Mouse (Mus musculus) MEL (cell line): Measurements from ENCODE around the gene BC017158. TPM values are rescaled to one million over a fixed set of nuclear protein-coding genes. Genes with fewer than 3 reads are reported as not detected.

Experiments
- DNase-seq: peaks from one replicate; pipeline ENCODE4 v3.0.0; 2011; ENCODE audit warnings: low read depth, low spot score
- H3K27ac ChIP-seq: 2 replicates; pipeline ENCODE4 v1.5.1; 2012; ENCODE audit warnings: low read depth, mild to moderate bottlenecking, control low read depth, low read length, moderate library complexity; ENCODE audit not compliant: control insufficient read depth
- H3K27me3 ChIP-seq, 2 experiments: fragments of 150-350 bp in 1 of 2; sonication (generic) in 1 of 2; 2 replicates each; pipeline ENCODE4 v1.6.1; 2012; ENCODE audit warnings: low read length in 2 of 2, mild to moderate bottlenecking in 2 of 2, improper control_type of control experiment in 1 of 2, moderate library complexity in 1 of 2; ENCODE audit not compliant: insufficient read depth in 2 of 2, control insufficient read depth in 1 of 2
- H3K36me3 ChIP-seq, 2 experiments: 2 replicates each; pipeline ENCODE4 v1.6.1; 2012 to 2014; ENCODE audit warnings: low read length in 2 of 2, improper control_type of control experiment in 1 of 2, inconsistent platforms in 1 of 2, mild to moderate bottlenecking in 1 of 2; ENCODE audit not compliant: insufficient read depth in 2 of 2, control insufficient read depth in 1 of 2
- H3K4me1 ChIP-seq, 2 experiments: fragments of 150-350 bp in 1 of 2; sonication (generic) in 1 of 2; 2 replicates each; pipeline ENCODE4 v1.6.1; 2012; ENCODE audit warnings: low read length in 2 of 2, improper control_type of control experiment in 1 of 2, mild to moderate bottlenecking in 1 of 2; ENCODE audit not compliant: insufficient read depth in 2 of 2, control insufficient read depth in 1 of 2
- H3K4me3 ChIP-seq, 2 experiments: fragments of 150-350 bp in 1 of 2; sonication (generic) in 1 of 2; 2 replicates each; pipeline ENCODE4 v1.5.1; 2012; ENCODE audit warnings: low read depth in 2 of 2, low read length in 2 of 2, mild to moderate bottlenecking in 2 of 2, moderate library complexity in 2 of 2, control low read depth in 1 of 2, improper control_type of control experiment in 1 of 2; ENCODE audit not compliant: control insufficient read depth in 1 of 2, insufficient read depth in 1 of 2
- H3K79me2 ChIP-seq: 2 replicates; pipeline ENCODE4 v1.6.1; 2012; ENCODE audit warnings: mild to moderate bottlenecking, low read length, moderate library complexity; ENCODE audit not compliant: control insufficient read depth, poor library complexity, insufficient read depth
- H3K9ac ChIP-seq: 2 replicates; pipeline ENCODE4 v1.6.1; 2012; ENCODE audit warnings: low read depth, mild to moderate bottlenecking, control low read depth, low read length, moderate library complexity; ENCODE audit not compliant: control insufficient read depth, poor library complexity, severe bottlenecking
- H3K9me3 ChIP-seq: fragments of 150-350 bp; sonication (generic); replicated peaks from 2 replicates; pipeline ENCODE4 v1.6.1; 2012; ENCODE audit warnings: mild to moderate bottlenecking, low read length, improper control_type of control experiment, moderate library complexity; ENCODE audit not compliant: insufficient read depth
- BHLHE40 ChIP-seq: IDR thresholded peaks from 2 replicates; pipeline ENCODE4 v1.6.1; 2012; ENCODE audit warnings: low read depth, mild to moderate bottlenecking, inconsistent platforms, low read length, improper control_type of control experiment, borderline replicate concordance
- CHD1 ChIP-seq: IDR thresholded peaks from 2 replicates; pipeline ENCODE4 v1.6.1; 2012; ENCODE audit warnings: low read depth, mild to moderate bottlenecking, inconsistent platforms, low read length, improper control_type of control experiment
- CHD2 ChIP-seq: IDR thresholded peaks from 2 replicates; pipeline ENCODE4 v1.6.1; 2011; ENCODE audit warnings: low read length, improper control_type of control experiment
- CTCF ChIP-seq, 3 experiments: IDR thresholded peaks in 2 of 3; conservative IDR thresholded peaks in 1 of 3; 2 replicates each; pipeline ENCODE4 v1.5.1; 2011 to 2012; ENCODE audit warnings: low read length in 3 of 3, low read depth in 2 of 3, mild to moderate bottlenecking in 2 of 3, improper control_type of control experiment in 1 of 3, inconsistent platforms in 1 of 3, mixed read lengths in 1 of 3, moderate library complexity in 1 of 3; ENCODE audit not compliant: control insufficient read depth in 1 of 3, insufficient read depth in 1 of 3, poor library complexity in 1 of 3, severe bottlenecking in 1 of 3
- E2F4 ChIP-seq: IDR thresholded peaks from 2 replicates; pipeline ENCODE4 v1.6.1; 2011; ENCODE audit warnings: low read depth, low read length, improper control_type of control experiment, borderline replicate concordance
- ELF1 ChIP-seq: IDR thresholded peaks from 2 replicates; pipeline ENCODE4 v1.6.1; 2014; ENCODE audit warnings: low read depth, mild to moderate bottlenecking, inconsistent platforms, low read length, improper control_type of control experiment, moderate library complexity
- EP300 ChIP-seq, 2 experiments: IDR thresholded peaks; 2 replicates each; pipeline ENCODE4 v1.6.1; 2011; ENCODE audit warnings: improper control_type of control experiment in 2 of 2, low read length in 2 of 2, low read depth in 1 of 2, mild to moderate bottlenecking in 1 of 2
- ETS1 ChIP-seq: IDR thresholded peaks from 2 replicates; pipeline ENCODE4 v1.6.1; 2012; ENCODE audit warnings: low read depth, mild to moderate bottlenecking, inconsistent platforms, low read length, improper control_type of control experiment, moderate library complexity
- GABPA ChIP-seq: IDR thresholded peaks from 2 replicates; pipeline ENCODE4 v1.6.1; 2012; ENCODE audit warnings: low read depth, mild to moderate bottlenecking, inconsistent platforms, low read length, improper control_type of control experiment, moderate library complexity
- GATA1 ChIP-seq: IDR thresholded peaks from 2 replicates; pipeline ENCODE4 v1.6.1; 2011; ENCODE audit warnings: low read depth, low read length, improper control_type of control experiment
- HCFC1 ChIP-seq: IDR thresholded peaks from 2 replicates; pipeline ENCODE4 v1.6.1; 2012; ENCODE audit warnings: low read depth, mild to moderate bottlenecking, inconsistent platforms, low read length, improper control_type of control experiment, moderate library complexity
- JUND ChIP-seq: IDR thresholded peaks from 2 replicates; pipeline ENCODE4 v1.6.1; 2011; ENCODE audit warnings: low read depth, mild to moderate bottlenecking, improper control_type of control experiment, low read length
- KAT2A ChIP-seq: conservative IDR thresholded peaks from 2 replicates; pipeline ENCODE4 v1.6.1; 2012; ENCODE audit warnings: low read depth, low read length, improper control_type of control experiment, inconsistent platforms
- MAFK ChIP-seq: IDR thresholded peaks from 2 replicates; pipeline ENCODE4 v1.6.1; 2011; ENCODE audit warnings: low read depth, mild to moderate bottlenecking, low read length, improper control_type of control experiment, borderline replicate concordance
- MAX ChIP-seq: IDR thresholded peaks from 2 replicates; pipeline ENCODE4 v1.6.1; 2011; ENCODE audit warnings: low read length, improper control_type of control experiment
- MAZ ChIP-seq: IDR thresholded peaks from 2 replicates; pipeline ENCODE4 v1.6.1; 2012; ENCODE audit warnings: low read depth, mild to moderate bottlenecking, inconsistent platforms, low read length, improper control_type of control experiment
- MEF2A ChIP-seq: IDR thresholded peaks from 2 replicates; pipeline ENCODE4 v1.6.1; 2014; ENCODE audit warnings: low read depth, mild to moderate bottlenecking, inconsistent platforms, low read length, improper control_type of control experiment; ENCODE audit not compliant: poor library complexity, insufficient replicate concordance, severe bottlenecking; ENCODE audit errors: extremely low read depth
- MXI1 ChIP-seq: IDR thresholded peaks from 2 replicates; pipeline ENCODE4 v1.6.1; 2011; ENCODE audit warnings: mild to moderate bottlenecking, low read depth, low read length, improper control_type of control experiment
- MYB ChIP-seq: IDR thresholded peaks from 2 replicates; pipeline ENCODE4 v1.6.1; 2011; ENCODE audit warnings: mild to moderate bottlenecking, low read depth, low read length, improper control_type of control experiment
- MYC ChIP-seq: IDR thresholded peaks from 2 replicates; pipeline ENCODE4 v1.6.1; 2011; ENCODE audit warnings: low read depth, mild to moderate bottlenecking, low read length, improper control_type of control experiment, moderate library complexity
- NELFE ChIP-seq: IDR thresholded peaks from 2 replicates; pipeline ENCODE4 v1.6.1; 2011; ENCODE audit warnings: low read depth, low read length, improper control_type of control experiment
- NRF1 ChIP-seq: IDR thresholded peaks from 2 replicates; pipeline ENCODE4 v1.6.1; 2014; ENCODE audit warnings: low read depth, mild to moderate bottlenecking, inconsistent platforms, low read length, improper control_type of control experiment, moderate library complexity; ENCODE audit not compliant: poor library complexity, insufficient read depth, severe bottlenecking
- POLR2A ChIP-seq, 2 experiments: IDR thresholded peaks; 2 replicates each; pipeline ENCODE4 v1.6.1; 2011 to 2012; ENCODE audit warnings: low read length in 2 of 2, mild to moderate bottlenecking in 2 of 2, control low read depth in 1 of 2, improper control_type of control experiment in 1 of 2, low read depth in 1 of 2, moderate library complexity in 1 of 2; ENCODE audit not compliant: control insufficient read depth in 1 of 2, insufficient read depth in 1 of 2, poor library complexity in 1 of 2
- POLR2AphosphoS2 ChIP-seq: IDR thresholded peaks from 2 replicates; pipeline ENCODE4 v1.6.1; 2011; ENCODE audit warnings: low read length, improper control_type of control experiment
- RAD21 ChIP-seq: IDR thresholded peaks from 2 replicates; pipeline ENCODE4 v1.6.1; 2011; ENCODE audit warnings: mild to moderate bottlenecking, low read depth, low read length, improper control_type of control experiment
- RCOR1 ChIP-seq: IDR thresholded peaks from 2 replicates; pipeline ENCODE4 v1.6.1; 2012; ENCODE audit warnings: low read depth, mild to moderate bottlenecking, inconsistent platforms, low read length, improper control_type of control experiment
- SIN3A ChIP-seq: IDR thresholded peaks from 2 replicates; pipeline ENCODE4 v1.6.1; 2012; ENCODE audit warnings: low read length, improper control_type of control experiment, inconsistent platforms
- TAL1 ChIP-seq: IDR thresholded peaks from 2 replicates; pipeline ENCODE4 v1.6.1; 2012; ENCODE audit warnings: mild to moderate bottlenecking, inconsistent platforms, low read length, moderate library complexity, mixed read lengths
- TBP ChIP-seq: IDR thresholded peaks from 2 replicates; pipeline ENCODE4 v1.8.0; 2011; ENCODE audit warnings: low read depth, low read length, improper control_type of control experiment
- TCF12 ChIP-seq: IDR thresholded peaks from 2 replicates; pipeline ENCODE4 v1.6.1; 2014; ENCODE audit warnings: low read depth, mild to moderate bottlenecking, inconsistent platforms, low read length, improper control_type of control experiment, moderate library complexity
- UBTF ChIP-seq: IDR thresholded peaks from 2 replicates; pipeline ENCODE4 v1.6.1; 2012; ENCODE audit warnings: low read depth, mild to moderate bottlenecking, inconsistent platforms, low read length, improper control_type of control experiment, moderate library complexity, borderline replicate concordance; ENCODE audit not compliant: insufficient read depth
- USF1 ChIP-seq: IDR thresholded peaks from 2 replicates; pipeline ENCODE4 v1.6.1; 2014; ENCODE audit warnings: low read depth, mild to moderate bottlenecking, inconsistent platforms, low read length, improper control_type of control experiment, moderate library complexity
- USF2 ChIP-seq, 2 experiments: IDR thresholded peaks; 2 replicates each; pipeline ENCODE4 v1.6.1; 2011 to 2012; ENCODE audit warnings: improper control_type of control experiment in 2 of 2, low read length in 2 of 2, borderline replicate concordance in 1 of 2, inconsistent platforms in 1 of 2, low read depth in 1 of 2, mild to moderate bottlenecking in 1 of 2; ENCODE audit not compliant: insufficient read depth in 1 of 2
- ZC3H11A ChIP-seq: IDR thresholded peaks from 2 replicates; pipeline ENCODE4 v1.6.1; 2012; ENCODE audit warnings: low read depth, mild to moderate bottlenecking, inconsistent platforms, low read length, improper control_type of control experiment
- ZKSCAN1 ChIP-seq: IDR thresholded peaks from 2 replicates; pipeline ENCODE4 v1.6.1; 2012; ENCODE audit warnings: low read depth, mild to moderate bottlenecking, inconsistent platforms, low read length, improper control_type of control experiment, moderate library complexity
- polyA plus RNA-seq, 2 experiments: library from polyadenylated mRNA; stranded (reverse) in 1 of 2; unstranded in 1 of 2; fragments of >175 nt in 1 of 2; fragments of >200 nt in 1 of 2; gene quantifications; 2 replicates each; pipeline versions ENCODE4 v1.2.1 to v1.2.4; 2012; ENCODE audit warnings: low replicate concordance in 2 of 2, low read depth in 1 of 2; ENCODE audit not compliant: insufficient read length in 2 of 2, insufficient read depth in 1 of 2, missing spikeins in 1 of 2
- total RNA-seq: library from RNA; depleted of rRNA; stranded (reverse); fragments of 300-350 nt; gene quantifications from 2 replicates; pipeline ENCODE4 v1.2.3, GENCODE M21; 2012

Gene BC017158
- total and polyA plus RNA-seq, 3 experiments, result 19.8 to 41.6 TPM; not detected in 1

GRCm38 (mm10) chr7:128237927-128238778 lies 59.8 kb downstream of the BC017158 start, which contains the start of gene 9130023H24Rik:
Gene 9130023H24Rik, minus strand, starts transcription at chr7:128238031.
- peaks cover 0 to 7% of the 10 kb centered on the region in 2 experiments; a peak in 2 of 4 replicates for H3K36me3 ChIP-seq
- TF ChIP-seq CHD1 (no peak), GABPA (no peak), JUND (no peak), SIN3A (peak; percentile 74), ETS1 (peak; percentile 52; the same call in 1 of the 2 replicates), E2F4 (peak; percentile 87), POLR2A (IDR thresholded peaks at IDR 0.05; ENCODE audit: control insufficient read depth in 1 of 2, insufficient read depth in 1 of 2, low read depth in 1 of 2, low read length in 2 of 2, poor library complexity in 1 of 2) (peak; percentile 41 to 70; a peak in 2 of 4 replicates), EP300 (IDR thresholded peaks at IDR 0.05; ENCODE audit: low read depth in 1 of 2, low read length in 2 of 2) (no peak), USF1 (peak; percentile 73), MYC (no peak), POLR2AphosphoS2 (no peak), TBP (peak; percentile 66), NRF1 (peak; percentile 100), ELF1 (peak; percentile 80), RAD21 (no peak), RCOR1 (no peak), CHD2 (no peak), TCF12 (peak; percentile 69; the same call in 1 of the 2 replicates), MYB (no peak), HCFC1 (peak; percentile 75), GATA1 (peak; percentile 64; the same call in 1 of the 2 replicates), MEF2A (no peak), MAFK (no peak), ZC3H11A (no peak), MAZ (peak; percentile 63; the same call in 1 of the 2 replicates), BHLHE40 (no peak; the same call in 1 of the 2 replicates), MAX (peak; percentile 80; the same call in 1 of the 2 replicates), ZKSCAN1 (no peak), TAL1 (no peak), MXI1 (peak; percentile 70), KAT2A (peak; percentile 66; the same call in 1 of the 2 replicates), UBTF (no peak), USF2 (IDR thresholded peaks at IDR 0.05; ENCODE audit: borderline replicate concordance in 1 of 2, insufficient read depth in 1 of 2, low read depth in 1 of 2, low read length in 2 of 2) (no peak), NELFE (peak; percentile 67), CTCF (IDR thresholded peaks at IDR 0.05 in 2 of 3, conservative IDR thresholded peaks at IDR 0.05 in 1 of 3; ENCODE audit: control insufficient read depth in 1 of 3, insufficient read depth in 1 of 3, low read depth in 2 of 3, low read length in 3 of 3, poor library complexity in 1 of 3, severe bottlenecking in 1 of 3) (peak in 2 of 3 experiments; percentile 12 to 28; a peak in 2 of 6 replicates)

More at GRCm38 (mm10) chr7:128237927-128238778, 59.8 kb downstream of the BC017158 start, which contains the start of gene 9130023H24Rik:
- peak within 1 kb of the TSS; percentile 94 for H3K9ac ChIP-seq
- H3K4me1 ChIP-seq, result peaks cover 0 to 11% of the 10 kb centered on the region in 2 experiments; a peak in 3 of 4 replicates
- H3K27me3 ChIP-seq, result no peaks in the 10 kb centered on the region
- peak within 1 kb of the TSS; percentile 80 to 93 for H3K4me3 ChIP-seq
- peaks cover 6% of the 10 kb centered on the region for H3K79me2 ChIP-seq
- peak; percentile 99 for DNase-seq
- H3K27ac ChIP-seq, result peak within 1 kb of the TSS; percentile 99
- H3K9me3 ChIP-seq, result no peaks in the 10 kb centered on the region
